Mouse (Mus musculus): ENCODE data around the gene Vegfb. TPM values are rescaled to one million over a fixed set of nuclear protein-coding genes. Genes with fewer than 3 reads are reported as not detected.

The Vegfb gene
- polyA plus RNA-seq, 1 experiment from 2014 or later: 153 TPM

DNA sequence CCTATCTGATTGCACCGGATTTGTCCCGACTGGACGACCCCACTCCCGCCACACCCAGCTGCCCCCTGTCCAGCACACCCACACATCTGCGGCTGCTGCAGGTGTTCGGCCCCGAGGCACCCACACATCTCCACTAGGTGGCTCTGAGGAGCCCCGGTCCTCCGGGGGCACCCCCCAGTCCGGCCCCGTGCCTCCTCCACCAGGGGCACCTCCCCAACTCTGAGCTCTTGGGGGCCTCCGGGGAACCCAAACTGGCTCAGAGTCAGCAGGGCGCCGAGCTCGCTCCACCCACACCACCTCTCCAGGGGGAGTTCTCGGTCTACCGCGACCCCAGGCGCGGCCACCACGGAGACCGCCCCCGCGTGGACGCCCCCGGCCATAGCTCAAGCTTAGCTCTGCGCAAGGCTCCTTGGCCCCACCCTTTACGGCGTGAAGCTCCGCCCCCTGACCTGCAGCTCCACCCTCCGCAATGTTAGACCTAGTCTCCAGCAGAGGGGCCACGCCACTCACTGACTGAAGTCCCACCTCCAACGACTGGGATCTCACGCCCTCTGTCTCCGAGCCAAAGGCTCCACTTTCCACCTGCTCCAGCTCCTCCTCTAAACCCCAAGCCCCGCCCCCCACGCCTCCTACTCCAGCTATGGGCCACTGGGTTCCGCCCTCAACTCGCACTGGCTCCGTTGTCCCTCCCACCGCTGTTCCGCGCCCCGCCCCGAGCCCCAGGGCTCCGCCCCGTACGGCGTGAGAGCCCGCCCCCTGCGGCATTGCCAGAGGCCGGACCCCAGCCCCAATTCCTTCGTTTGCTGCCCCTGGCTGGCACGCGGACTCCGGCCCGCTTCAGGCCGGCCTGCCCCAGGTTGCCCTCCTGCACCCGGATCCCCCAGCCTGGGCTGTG is 7.7 kb downstream of the Vegfb start:
- H3K36me3 ChIP-seq (ENCODE audit: control insufficient read depth, insufficient read depth, low read length): peaks cover 58% of the 10 kb centered on the region
- under 1% methylated on average over 58 of the region's 59 CpGs for WGBS
- peak overlapping the region; percentile 75 to 80 for H3K4me3 ChIP-seq (ENCODE audit: control insufficient read depth in 1 of 2, insufficient read depth in 1 of 2, low read depth in 1 of 2, low read length in 2 of 2)
- H3K27me3 ChIP-seq (ENCODE audit: control insufficient read depth, insufficient read depth, low read length): no peaks in the 10 kb centered on the region
- no peaks in the 10 kb centered on the region for H3K9me3 ChIP-seq (ENCODE audit: control insufficient read depth, low read length)
- peak; percentile 92 for ATAC-seq (ENCODE audit: insufficient number of reproducible peaks, insufficient read depth, low FRiP score, low read depth)
- H3K4me2 ChIP-seq (ENCODE audit: low read length): peak overlapping the region; percentile 71
- peak overlapping the region; percentile 86 to 97 for H3K27ac ChIP-seq (replicated peaks in 1 of 2; ENCODE audit: control insufficient read depth in 1 of 2, insufficient read depth in 1 of 2, low read depth in 2 of 2, low read length in 2 of 2)
- H3K9ac ChIP-seq (ENCODE audit: low read length): peak overlapping the region; percentile 85
- H3K4me1 ChIP-seq (ENCODE audit: control insufficient read depth in 2 of 2, insufficient read depth in 2 of 2, low read length in 2 of 2): peaks cover 18 to 38% of the 10 kb centered on the region in 2 experiments; a peak in 3 of 4 replicates

- Histone ChIP-seq H3K27me3 (ENCODE audit: control insufficient read depth, insufficient read depth, low read length) (no peaks in the 10 kb centered on the region), H3K9me3 (ENCODE audit: control insufficient read depth, low read length) (no peaks in the 10 kb centered on the region), H3K4me3 (ENCODE audit: control insufficient read depth in 1 of 2, insufficient read depth in 1 of 2, low read depth in 1 of 2, low read length in 2 of 2) (peak overlapping the region; percentile 75 to 80), H3K4me2 (ENCODE audit: low read length) (peak overlapping the region; percentile 71), H3K4me1 (ENCODE audit: control insufficient read depth in 2 of 2, insufficient read depth in 2 of 2, low read length in 2 of 2) (peaks cover 18 to 40% of the 10 kb centered on the region in 2 experiments; a peak in 3 of 4 replicates), H3K9ac (ENCODE audit: low read length) (peak overlapping the region; percentile 81), H3K36me3 (ENCODE audit: control insufficient read depth, insufficient read depth, low read length) (peaks cover 53% of the 10 kb centered on the region), H3K27ac (replicated peaks in 1 of 2; ENCODE audit: control insufficient read depth in 1 of 2, insufficient read depth in 1 of 2, low read depth in 2 of 2, low read length in 2 of 2) (peak overlapping the region in 1 of 2 experiments; percentile 66; a peak in 3 of 4 replicates)
- WGBS: 3% methylated on average over 11 of the region's 11 CpGs
- no peak for ATAC-seq (ENCODE audit: insufficient number of reproducible peaks, insufficient read depth, low FRiP score, low read depth)
Observed at GRCm38 (mm10) chr19:6979001-6979479, 8.4 kb downstream of the Vegfb start.

DNA sequence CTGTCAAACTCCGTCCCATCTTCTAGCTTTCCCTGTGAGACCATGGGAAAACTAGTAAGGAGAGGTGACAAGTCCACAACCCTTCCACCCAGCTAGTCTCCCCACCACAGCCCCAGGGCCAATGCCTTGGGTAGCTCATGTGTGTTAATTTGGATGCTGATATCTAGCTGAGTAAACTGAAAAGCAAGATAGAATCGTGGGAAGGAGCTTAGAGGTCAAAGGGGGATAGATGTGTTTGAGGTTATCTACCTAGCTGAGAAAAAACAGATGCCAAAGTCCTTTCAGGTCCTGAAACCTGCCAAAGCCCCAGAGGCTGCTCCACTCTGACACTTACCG is 8.8 kb downstream of the Vegfb start:
- H3K4me3 ChIP-seq (ENCODE audit: control insufficient read depth in 1 of 2, insufficient read depth in 1 of 2, low read depth in 1 of 2, low read length in 2 of 2): peak overlapping the region; percentile 75 to 80
- H3K9me3 ChIP-seq (ENCODE audit: control insufficient read depth, low read length): no peaks in the 10 kb centered on the region
- no peaks in the 10 kb centered on the region for H3K27me3 ChIP-seq (ENCODE audit: control insufficient read depth, insufficient read depth, low read length)
- H3K27ac ChIP-seq (replicated peaks in 1 of 2; ENCODE audit: control insufficient read depth in 1 of 2, insufficient read depth in 1 of 2, low read depth in 2 of 2, low read length in 2 of 2): peak overlapping the region in 1 of 2 experiments; percentile 66; a peak in 3 of 4 replicates
- peaks cover 48% of the 10 kb centered on the region for H3K36me3 ChIP-seq (ENCODE audit: control insufficient read depth, insufficient read depth, low read length)
- ATAC-seq (ENCODE audit: insufficient number of reproducible peaks, insufficient read depth, low FRiP score, low read depth): no peak
- peaks cover 18 to 44% of the 10 kb centered on the region in 2 experiments; a peak in 3 of 4 replicates for H3K4me1 ChIP-seq (ENCODE audit: control insufficient read depth in 2 of 2, insufficient read depth in 2 of 2, low read length in 2 of 2)
- WGBS: 20% methylated on average over 3 of the region's 3 CpGs
- peak overlapping the region; percentile 71 for H3K4me2 ChIP-seq (ENCODE audit: low read length)
- H3K9ac ChIP-seq (ENCODE audit: low read length): peak overlapping the region; percentile 81

GRCm38 (mm10) chr19:6977759-6978638 is 9.5 kb downstream of the Vegfb start:
- Histone ChIP-seq H3K27me3 (ENCODE audit: control insufficient read depth, insufficient read depth, low read length) (no peaks in the 10 kb centered on the region), H3K4me3 (ENCODE audit: control insufficient read depth in 1 of 2, insufficient read depth in 1 of 2, low read depth in 1 of 2, low read length in 2 of 2) (peak overlapping the region in 1 of 2 experiments; percentile 75; a peak in 1 of 4 replicates), H3K9me3 (ENCODE audit: control insufficient read depth, low read length) (no peaks in the 10 kb centered on the region), H3K4me2 (ENCODE audit: low read length) (peak overlapping the region; percentile 71), H3K36me3 (ENCODE audit: control insufficient read depth, insufficient read depth, low read length) (peaks cover 42% of the 10 kb centered on the region), H3K27ac (replicated peaks in 1 of 2; ENCODE audit: control insufficient read depth in 1 of 2, insufficient read depth in 1 of 2, low read depth in 2 of 2, low read length in 2 of 2) (peak overlapping the region in 1 of 2 experiments; percentile 66; a peak in 2 of 4 replicates), H3K4me1 (ENCODE audit: control insufficient read depth in 2 of 2, insufficient read depth in 2 of 2, low read length in 2 of 2) (peaks cover 18 to 45% of the 10 kb centered on the region in 2 experiments; a peak in 3 of 4 replicates), H3K9ac (ENCODE audit: low read length) (peak overlapping the region; percentile 81)
- no peak for ATAC-seq (ENCODE audit: insufficient number of reproducible peaks, insufficient read depth, low FRiP score, low read depth)
- WGBS: 73% methylated on average over 13 of the region's 13 CpGs

GRCm38 (mm10) chr19:6975537-6976521 is 11.6 kb downstream of the Vegfb start, which contains the start of gene Plcb3:
Gene Plcb3, minus strand, starts transcription at chr19:6976470.
- under 1% methylated on average over 16 of the region's 16 CpGs for WGBS
- ATAC-seq (ENCODE audit: insufficient number of reproducible peaks, insufficient read depth, low FRiP score, low read depth): no peak
- H3K36me3 ChIP-seq (ENCODE audit: control insufficient read depth, insufficient read depth, low read length): peaks cover 26% of the 10 kb centered on the region
- peaks cover 25 to 44% of the 10 kb centered on the region in 2 experiments for H3K4me1 ChIP-seq (ENCODE audit: control insufficient read depth in 2 of 2, insufficient read depth in 2 of 2, low read length in 2 of 2)
- H3K27me3 ChIP-seq (ENCODE audit: control insufficient read depth, insufficient read depth, low read length): no peaks in the 10 kb centered on the region
- peak within 1 kb of the TSS; percentile 80 to 93 for H3K4me3 ChIP-seq (ENCODE audit: control insufficient read depth in 1 of 2, insufficient read depth in 1 of 2, low read depth in 1 of 2, low read length in 2 of 2)
- H3K27ac ChIP-seq (replicated peaks in 1 of 2; ENCODE audit: control insufficient read depth in 1 of 2, insufficient read depth in 1 of 2, low read depth in 2 of 2, low read length in 2 of 2): peak within 1 kb of the TSS; percentile 84 to 89
- peak within 1 kb of the TSS; percentile 90 for H3K9ac ChIP-seq (ENCODE audit: low read length)
- H3K4me2 ChIP-seq (ENCODE audit: low read length): peak within 1 kb of the TSS; percentile 97
- no peaks in the 10 kb centered on the region for H3K9me3 ChIP-seq (ENCODE audit: control insufficient read depth, low read length)

DNA sequence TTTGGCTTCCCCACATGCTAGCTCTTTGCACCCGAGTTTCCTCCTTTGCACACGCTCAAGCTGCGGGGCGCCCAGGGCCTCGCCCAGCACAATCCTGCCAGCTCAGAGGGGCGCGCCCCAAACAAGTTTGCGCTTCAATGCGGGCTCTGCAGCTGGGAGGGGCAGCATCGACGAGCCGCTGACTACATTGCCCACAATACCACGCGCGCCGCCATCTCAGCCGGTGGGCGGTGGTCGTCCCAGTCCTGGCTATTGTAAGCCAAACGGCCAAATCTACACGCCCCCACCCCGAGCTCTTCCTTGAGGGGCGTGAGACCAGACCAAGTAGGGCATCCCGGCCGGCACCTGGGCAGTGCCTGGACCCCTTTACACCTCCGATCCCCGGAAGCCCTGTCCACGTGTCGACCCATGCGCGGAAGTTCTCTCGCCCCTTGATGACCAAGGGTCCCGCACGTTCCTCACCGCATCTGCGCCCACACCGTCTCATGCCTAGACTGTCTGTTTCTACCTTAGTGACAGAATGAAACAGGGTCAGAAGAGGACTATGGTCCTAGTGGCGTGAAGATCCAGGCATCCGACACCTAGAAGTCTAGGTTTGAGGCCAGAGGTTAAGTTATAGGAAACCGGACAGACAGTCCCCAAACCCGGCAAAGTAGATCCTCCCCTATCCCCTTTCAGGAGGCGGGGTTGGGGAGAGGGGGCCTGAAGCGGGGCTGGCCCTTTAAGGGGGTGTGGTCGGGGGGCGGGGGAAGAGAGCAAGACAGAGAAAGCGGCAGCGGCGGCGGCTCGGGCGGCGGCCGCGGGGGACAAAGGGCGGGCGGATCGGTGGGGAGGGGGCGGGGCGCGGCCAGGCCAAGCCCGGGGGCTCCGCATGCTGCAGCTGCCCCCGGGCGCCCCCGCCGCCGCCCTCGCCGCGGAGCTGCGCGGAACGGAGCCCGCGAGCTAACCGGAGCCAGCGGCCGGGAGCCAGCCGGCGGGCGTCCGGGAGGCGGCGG is 12.9 kb downstream of the Vegfb start, which contains the start of gene Ppp1r14b:
Gene Ppp1r14b (plus strand): TSS at position 758 of the 995 bp plus-strand sequence.
- Histone ChIP-seq H3K4me2 (ENCODE audit: low read length) (peak within 1 kb of the TSS; percentile 97), H3K36me3 (ENCODE audit: control insufficient read depth, insufficient read depth, low read length) (peaks cover 26% of the 10 kb centered on the region), H3K4me1 (ENCODE audit: control insufficient read depth in 2 of 2, insufficient read depth in 2 of 2, low read length in 2 of 2) (peaks cover 36 to 56% of the 10 kb centered on the region in 2 experiments), H3K27ac (replicated peaks in 1 of 2; ENCODE audit: control insufficient read depth in 1 of 2, insufficient read depth in 1 of 2, low read depth in 2 of 2, low read length in 2 of 2) (peak within 1 kb of the TSS; percentile 89 to 91), H3K4me3 (ENCODE audit: control insufficient read depth in 1 of 2, insufficient read depth in 1 of 2, low read depth in 1 of 2, low read length in 2 of 2) (peak within 1 kb of the TSS; percentile 80 to 93), H3K27me3 (ENCODE audit: control insufficient read depth, insufficient read depth, low read length) (no peaks in the 10 kb centered on the region), H3K9ac (ENCODE audit: low read length) (peak within 1 kb of the TSS; percentile 90), H3K9me3 (ENCODE audit: control insufficient read depth, low read length) (no peaks in the 10 kb centered on the region)
- WGBS: under 1% methylated on average over 55 of the region's 84 CpGs
- peak; percentile 49 for ATAC-seq (ENCODE audit: insufficient number of reproducible peaks, insufficient read depth, low FRiP score, low read depth)

All from heart, embryonic 14.5 days (tissue).